Comparison of ENCODE assay signal across 1 mouse cellular context in genomic region chr10:63478946-63479345, GRCm38 (mm10).
A peak's percentile ranks its signal among the peaks of the same experiment; 100 is the strongest.
TF ChIP-seq lines count a peak whose summit lies in the region.

No protein-coding gene starts in this region.

TF ChIP-seq in MEL, 35 proteins besides CTCF, POLR2A, EP300 and RAD21 (continued from another document):
- TF ChIP-seq SMC3 (IDR thresholded peaks at IDR 0.05; ENCODE audit: low read depth, low read length) (peak; percentile 66), MXI1 (IDR thresholded peaks at IDR 0.05; ENCODE audit: low read depth, low read length) (no peak), E2F4 (IDR thresholded peaks at IDR 0.05; ENCODE audit: borderline replicate concordance, low read depth, low read length) (no peak), RCOR1 (IDR thresholded peaks at IDR 0.05; ENCODE audit: low read depth, low read length) (no peak), GATA1 (IDR thresholded peaks at IDR 0.05; ENCODE audit: low read depth, low read length) (no peak), CHD1 (IDR thresholded peaks at IDR 0.05; ENCODE audit: low read depth, low read length) (no peak), JUND (IDR thresholded peaks at IDR 0.05; ENCODE audit: low read depth, low read length) (no peak), ZC3H11A (IDR thresholded peaks at IDR 0.05; ENCODE audit: low read depth, low read length) (peak; percentile 74), MAFK (IDR thresholded peaks at IDR 0.05; ENCODE audit: borderline replicate concordance, low read depth, low read length) (no peak), SIN3A (IDR thresholded peaks at IDR 0.05; ENCODE audit: low read length) (0 out of 2 replicates have a peak, but pooled peaks have one; percentile 16), ETS1 (IDR thresholded peaks at IDR 0.05; ENCODE audit: low read depth, low read length) (no peak)
TF ChIP-seq in MEL: peak in this region for 3.
